Mouse (Mus musculus) liver, embryonic 15.5 days (tissue): ENCODE results near the gene Ppp1r12b. TPM values are rescaled to one million over a fixed set of nuclear protein-coding genes. Genes with fewer than 3 reads are reported as not detected.

Source experiments
- ATAC-seq: fragments of 200-750 bp; cut with Nextera tagmentation; 2 replicates; pipeline ENCODE4 v1.8.0; 2017; ENCODE audit warnings: moderate number of reproducible peaks, mild to moderate bottlenecking, moderate library complexity; ENCODE audit not compliant: insufficient read depth
- H3K27ac ChIP-seq: fragments of 300-500 bp; sonication (generic); replicated peaks from 2 replicates; pipeline ENCODE4 v1.5.1; 2015; ENCODE audit warnings: mild to moderate bottlenecking, inconsistent platforms
- H3K27me3 ChIP-seq: fragments of 300-500 bp; sonication (generic); 2 replicates; pipeline ENCODE4 v1.6.1; 2015; ENCODE audit warnings: mild to moderate bottlenecking, inconsistent platforms
- H3K36me3 ChIP-seq: fragments of 300-500 bp; sonication (generic); replicated peaks from 2 replicates; pipeline ENCODE4 v1.6.1; 2015; ENCODE audit warnings: moderate library complexity, mild to moderate bottlenecking, inconsistent platforms
- H3K4me1 ChIP-seq: fragments of 300-500 bp; sonication (generic); replicated peaks from 2 replicates; pipeline ENCODE4 v1.6.1; 2015; ENCODE audit warnings: inconsistent platforms
- H3K4me2 ChIP-seq: fragments of 300-500 bp; sonication (generic); 2 replicates; pipeline ENCODE4 v1.6.1; 2015; ENCODE audit warnings: moderate library complexity, mild to moderate bottlenecking, inconsistent platforms
- H3K4me3 ChIP-seq: fragments of 300-500 bp; sonication (generic); replicated peaks from 2 replicates; pipeline ENCODE4 v1.5.1; 2015; ENCODE audit warnings: mild to moderate bottlenecking, inconsistent platforms
- H3K9ac ChIP-seq: fragments of 300-500 bp; sonication (generic); 2 replicates; pipeline ENCODE4 v1.6.1; 2015; ENCODE audit warnings: moderate library complexity, mild to moderate bottlenecking, inconsistent platforms
- H3K9me3 ChIP-seq: fragments of 300-500 bp; sonication (generic); replicated peaks from 2 replicates; pipeline ENCODE4 v1.6.1; 2016; ENCODE audit warnings: inconsistent platforms
- WGBS: fragments of 180-500 bp; shearing (Covaris S2); methylation state at CpG from one replicate; pipeline ENCODE4 v1.1.7; 2015; ENCODE audit warnings: mixed read lengths; ENCODE audit not compliant: insufficient replicate concordance; 5-methylcytosine and 5-hydroxymethylcytosine counted together
- polyA plus RNA-seq: library from polyadenylated mRNA; unstranded; fragments of >200 nt; fragmentation: Nextera tagmentation; extraction: Ambion mirVana; gene quantifications from 2 replicates; pipeline ENCODE4 v1.2.1, GENCODE M21; 2015

Ppp1r12b gene
- polyA plus RNA-seq, 1 experiment from 2014 or later = 2.5 TPM

- Histone ChIP-seq H3K4me2 (no peak overlapping the region), H3K27ac (no peak overlapping the region), H3K9ac (no peak overlapping the region), H3K36me3 (0 out of 2 replicates have a peak, but pooled peaks cover 6% of the 10 kb centered on the region), H3K4me1 (0 out of 2 replicates have a peak, but pooled peaks cover 1% of the 10 kb centered on the region), H3K9me3 (no peaks in the 10 kb centered on the region), H3K27me3 (no peaks in the 10 kb centered on the region), H3K4me3 (no peak overlapping the region)
- ATAC-seq = no peak
- WGBS = 97% methylated on average over 1 of the region's 1 CpGs
Measured at GRCm38 (mm10) chr1:134796076-134796475, 159.7 kb downstream of the Ppp1r12b start.

- H3K36me3 ChIP-seq = no peaks in the 10 kb centered on the region
- H3K9ac ChIP-seq = no peak overlapping the region
- H3K4me3 ChIP-seq = no peak overlapping the region
- H3K9me3 ChIP-seq = no peaks in the 10 kb centered on the region
- ATAC-seq = no peak
- peaks cover 7% of the 10 kb centered on the region; the same call in 1 of the 2 replicates for H3K4me1 ChIP-seq
- H3K27me3 ChIP-seq = no peaks in the 10 kb centered on the region
- H3K27ac ChIP-seq = no peak overlapping the region
- no peak overlapping the region for H3K4me2 ChIP-seq
Measured at GRCm38 (mm10) chr1:134791456-134791855, 164.3 kb downstream of the Ppp1r12b start.

DNA sequence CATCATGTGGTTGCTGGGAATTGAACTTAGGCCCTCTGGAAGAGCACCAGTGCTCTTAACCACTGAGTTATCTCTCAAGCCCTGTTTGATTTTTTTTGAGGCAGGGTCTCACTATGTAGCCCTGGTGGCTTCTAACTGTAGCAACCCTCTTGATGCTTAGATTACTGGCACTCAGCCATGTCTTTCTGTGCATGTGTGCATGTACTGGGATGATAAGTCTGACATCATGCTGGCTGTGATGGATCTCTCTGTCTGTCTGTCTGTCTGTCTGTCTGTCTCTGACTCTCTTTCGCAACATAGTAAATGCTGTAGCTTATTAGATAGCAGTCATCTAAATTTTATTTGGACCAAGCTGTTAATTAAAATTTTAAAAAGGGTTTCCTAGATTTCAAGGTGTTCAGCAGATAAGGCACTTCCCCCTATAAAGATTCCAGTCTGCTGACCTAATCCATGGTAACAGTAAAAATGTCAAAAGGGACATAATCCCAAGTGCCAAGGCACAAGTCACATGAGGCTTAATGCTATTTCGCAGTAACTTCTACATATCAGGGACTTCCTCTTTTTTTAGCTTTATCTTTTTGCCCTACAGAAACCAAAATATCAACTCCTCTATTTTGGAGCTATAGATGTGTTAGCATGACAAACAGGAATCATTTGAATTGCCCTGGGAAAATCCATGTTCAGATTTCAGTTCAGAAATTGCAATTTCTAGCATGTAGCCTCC, 164.9 kb downstream of the Ppp1r12b start:
- WGBS = 31% methylated on average over 2 of the region's 2 CpGs
- no peak for ATAC-seq
- Histone ChIP-seq H3K36me3 (no peaks in the 10 kb centered on the region), H3K27ac (no peak overlapping the region), H3K27me3 (no peaks in the 10 kb centered on the region), H3K9ac (no peak overlapping the region), H3K4me2 (no peak overlapping the region), H3K9me3 (no peaks in the 10 kb centered on the region), H3K4me1 (peaks cover 7% of the 10 kb centered on the region; the same call in 1 of the 2 replicates), H3K4me3 (no peak overlapping the region)

- H3K36me3 ChIP-seq = no peaks in the 10 kb centered on the region
- H3K27ac ChIP-seq = no peak overlapping the region
- H3K4me2 ChIP-seq = no peak overlapping the region
- peaks cover 7% of the 10 kb centered on the region; the same call in 1 of the 2 replicates for H3K4me1 ChIP-seq
- no peaks in the 10 kb centered on the region for H3K9me3 ChIP-seq
- no peak for ATAC-seq
- H3K9ac ChIP-seq = no peak overlapping the region
- H3K27me3 ChIP-seq = no peaks in the 10 kb centered on the region
- WGBS = 60% methylated on average over 7 of the region's 7 CpGs
- H3K4me3 ChIP-seq = no peak overlapping the region
Measured at GRCm38 (mm10) chr1:134788096-134788495, 167.6 kb downstream of the Ppp1r12b start.

- H3K27ac ChIP-seq = no peak overlapping the region
- WGBS = 69% methylated on average over 1 of the region's 1 CpGs
- H3K9me3 ChIP-seq = no peaks in the 10 kb centered on the region
- H3K4me1 ChIP-seq = no peaks in the 10 kb centered on the region
- no peak overlapping the region for H3K9ac ChIP-seq
- H3K27me3 ChIP-seq = no peaks in the 10 kb centered on the region
- no peak overlapping the region for H3K4me3 ChIP-seq
- ATAC-seq = no peak
- no peaks in the 10 kb centered on the region for H3K36me3 ChIP-seq
- no peak overlapping the region for H3K4me2 ChIP-seq
Measured at GRCm38 (mm10) chr1:134784911-134785310, 170.8 kb downstream of the Ppp1r12b start.

DNA sequence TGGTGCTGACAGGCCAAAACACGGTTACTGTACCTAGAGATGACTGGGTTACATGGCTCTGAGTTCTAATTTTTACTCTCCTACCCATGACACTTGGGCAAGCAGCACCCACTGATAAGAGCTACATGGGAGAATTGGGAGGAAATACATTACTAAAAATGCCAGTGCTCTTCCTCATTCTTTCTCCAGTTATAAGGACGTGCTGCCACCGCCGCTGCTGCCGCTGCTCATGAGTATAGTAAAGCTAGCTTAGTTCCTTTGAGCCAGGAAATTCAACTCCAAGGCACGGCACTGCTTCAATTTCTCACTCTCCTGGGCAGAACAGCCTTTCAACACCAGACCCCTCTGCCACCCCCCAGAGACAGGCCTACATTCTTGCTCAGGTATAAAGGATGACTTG, 171.3 kb downstream of the Ppp1r12b start:
- Histone ChIP-seq H3K4me3 (no peak overlapping the region), H3K36me3 (no peaks in the 10 kb centered on the region), H3K4me2 (no peak overlapping the region), H3K9me3 (no peaks in the 10 kb centered on the region), H3K27me3 (no peaks in the 10 kb centered on the region), H3K27ac (no peak overlapping the region), H3K4me1 (no peaks in the 10 kb centered on the region), H3K9ac (no peak overlapping the region)
- ATAC-seq = no peak
- 54% methylated on average over 6 of the region's 6 CpGs for WGBS

GRCm38 (mm10) chr1:134783958-134784357, 171.8 kb downstream of the Ppp1r12b start:
- Histone ChIP-seq H3K4me1 (no peaks in the 10 kb centered on the region), H3K27me3 (no peaks in the 10 kb centered on the region), H3K4me3 (no peak overlapping the region), H3K36me3 (no peaks in the 10 kb centered on the region), H3K9me3 (no peaks in the 10 kb centered on the region), H3K27ac (no peak overlapping the region), H3K4me2 (no peak overlapping the region), H3K9ac (no peak overlapping the region)
- 67% methylated on average over 4 of the region's 4 CpGs for WGBS
- ATAC-seq = no peak

DNA sequence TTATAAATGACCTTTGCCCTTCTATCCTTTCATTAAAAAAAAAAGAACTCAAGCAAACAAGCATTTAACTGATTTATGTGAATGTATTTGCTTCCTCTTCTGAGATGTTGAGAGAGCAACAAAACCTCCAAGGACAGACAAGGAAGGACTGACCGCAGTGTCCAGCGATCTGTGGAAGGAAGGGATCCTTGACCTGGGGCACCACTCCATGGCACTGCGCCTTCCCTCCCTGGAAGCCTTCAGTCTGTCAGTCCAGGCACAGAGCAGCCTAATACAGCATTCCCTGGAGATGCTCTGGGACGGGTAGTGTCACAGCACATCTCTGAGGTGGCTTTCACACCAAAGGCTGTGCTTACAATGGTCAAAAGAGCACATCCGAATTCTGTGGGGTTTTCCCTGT, 172.9 kb downstream of the Ppp1r12b start:
- no peak overlapping the region for H3K4me2 ChIP-seq
- no peak overlapping the region for H3K27ac ChIP-seq
- H3K9ac ChIP-seq = no peak overlapping the region
- 71% methylated on average over 5 of the region's 5 CpGs for WGBS
- H3K36me3 ChIP-seq = no peaks in the 10 kb centered on the region
- H3K27me3 ChIP-seq = no peaks in the 10 kb centered on the region
- no peaks in the 10 kb centered on the region for H3K9me3 ChIP-seq
- peaks cover 5% of the 10 kb centered on the region for H3K4me1 ChIP-seq
- H3K4me3 ChIP-seq = no peak overlapping the region
- ATAC-seq = no peak

- WGBS = 52% methylated on average over 13 of the region's 13 CpGs
- H3K9ac ChIP-seq = no peak overlapping the region
- no peak overlapping the region for H3K27ac ChIP-seq
- no peaks in the 10 kb centered on the region for H3K27me3 ChIP-seq
- H3K4me1 ChIP-seq = peaks cover 14% of the 10 kb centered on the region
- H3K36me3 ChIP-seq = peaks cover 8% of the 10 kb centered on the region; the same call in 1 of the 2 replicates
- no peak overlapping the region for H3K4me3 ChIP-seq
- no peak for ATAC-seq
- H3K4me2 ChIP-seq = peak overlapping the region; percentile 29; the same call in 1 of the 2 replicates
- H3K9me3 ChIP-seq = no peaks in the 10 kb centered on the region
Measured at GRCm38 (mm10) chr1:134777936-134778548, 177.7 kb downstream of the Ppp1r12b start.

DNA sequence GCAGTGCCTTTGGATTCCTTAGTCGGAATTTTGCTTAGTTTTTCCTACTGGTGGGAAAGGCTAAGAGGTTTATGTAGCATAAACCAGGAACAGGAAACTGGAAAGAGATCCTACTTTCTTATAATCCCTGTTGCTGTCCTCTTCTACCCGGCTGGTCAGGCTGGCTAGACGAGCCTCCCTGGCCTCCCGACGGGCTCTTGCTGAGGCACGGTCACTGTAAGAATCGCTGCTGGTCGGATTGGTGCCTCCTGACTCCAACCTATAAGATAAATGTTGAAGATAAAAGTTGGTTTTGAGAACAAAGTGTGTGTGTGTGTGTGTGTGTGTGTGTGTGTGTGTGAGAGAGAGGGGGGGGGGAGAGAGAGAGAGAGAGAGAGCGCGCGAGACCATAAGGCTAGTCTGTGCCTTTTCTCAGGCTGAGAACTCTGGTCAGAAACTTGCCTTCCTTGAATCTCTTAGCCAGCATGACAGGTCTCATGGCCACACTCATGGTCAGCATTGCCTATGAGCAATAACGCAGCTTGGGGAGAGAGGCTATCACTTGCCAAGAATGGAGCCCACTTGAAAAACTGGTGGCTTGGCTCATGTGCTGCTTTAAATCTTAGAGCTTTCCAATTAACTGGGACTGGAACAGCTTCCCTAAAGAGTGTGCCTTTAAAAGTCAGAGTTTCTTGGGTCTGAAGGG, 178.4 kb downstream of the Ppp1r12b start:
- 85% methylated on average over 12 of the region's 12 CpGs for WGBS
- H3K4me3 ChIP-seq = no peak overlapping the region
- H3K27ac ChIP-seq = no peak overlapping the region
- ATAC-seq = no peak
- peaks cover 14% of the 10 kb centered on the region for H3K4me1 ChIP-seq
- no peak overlapping the region for H3K9ac ChIP-seq
- peaks cover 8% of the 10 kb centered on the region; the same call in 1 of the 2 replicates for H3K36me3 ChIP-seq
- H3K27me3 ChIP-seq = no peaks in the 10 kb centered on the region
- no peaks in the 10 kb centered on the region for H3K9me3 ChIP-seq
- H3K4me2 ChIP-seq = no peak overlapping the region

- H3K27ac ChIP-seq = no peak overlapping the region
- 53% methylated on average over 3 of the region's 3 CpGs for WGBS
- no peak overlapping the region for H3K9ac ChIP-seq
Measured at GRCm38 (mm10) chr1:134775631-134776030, 180.1 kb downstream of the Ppp1r12b start.

More at GRCm38 (mm10) chr1:134775631-134776030, 180.1 kb downstream of the Ppp1r12b start:
- ATAC-seq = no peak
- Histone ChIP-seq H3K4me3 (no peak overlapping the region), H3K36me3 (peaks cover 8% of the 10 kb centered on the region; the same call in 1 of the 2 replicates), H3K4me1 (peaks cover 19% of the 10 kb centered on the region), H3K4me2 (no peak overlapping the region), H3K27me3 (no peaks in the 10 kb centered on the region), H3K9me3 (no peaks in the 10 kb centered on the region)
